Mouse (Mus musculus) embryonic facial prominence, embryonic 14.5 days (tissue): ENCODE measurements around the gene Mrps33. TPM values are rescaled to one million over a fixed set of nuclear protein-coding genes. Genes with fewer than 3 reads are reported as not detected.
A peak's percentile ranks its signal among the peaks of the same experiment; 100 is the strongest.

Experiments used
- ATAC-seq: fragments of 200-750 bp; cut with Nextera tagmentation; 2 replicates; pipeline ENCODE4 v1.8.0; 2017; ENCODE audit warnings: low read depth, moderate number of reproducible peaks, moderate TSS enrichment
- DNase-seq: peaks from one replicate; pipeline ENCODE4 v3.0.0-alpha.2; 2015; ENCODE audit warnings: low spot score
- H3K27ac ChIP-seq: fragments of 300-500 bp; sonication (generic); replicated peaks from 2 replicates; pipeline ENCODE4 v1.5.1; 2014; ENCODE audit warnings: low read depth, mild to moderate bottlenecking, low read length, moderate library complexity
- H3K27me3 ChIP-seq: fragments of 300-500 bp; sonication (generic); replicated peaks from 2 replicates; pipeline ENCODE4 v1.6.1; 2014; ENCODE audit warnings: low read length; ENCODE audit not compliant: control insufficient read depth, insufficient read depth
- H3K36me3 ChIP-seq: fragments of 300-500 bp; sonication (generic); 2 replicates; pipeline ENCODE4 v1.6.1; 2014; ENCODE audit warnings: low read length, mixed read lengths; ENCODE audit not compliant: control insufficient read depth, insufficient read depth
- H3K4me1 ChIP-seq: fragments of 300-500 bp; sonication (generic); 2 replicates; pipeline ENCODE4 v1.6.1; 2014; ENCODE audit warnings: antibody characterized with exemption, low read length; ENCODE audit not compliant: control insufficient read depth, insufficient read depth
- H3K4me2 ChIP-seq: fragments of 300-500 bp; sonication (generic); 2 replicates; pipeline ENCODE4 v1.6.1; 2014; ENCODE audit warnings: low read depth, mild to moderate bottlenecking, low read length, moderate library complexity, mixed read lengths
- H3K4me3 ChIP-seq: fragments of 300-500 bp; sonication (generic); 2 replicates; pipeline ENCODE4 v1.5.1; 2014; ENCODE audit warnings: low read depth, mild to moderate bottlenecking, low read length
- H3K9ac ChIP-seq: fragments of 300-500 bp; sonication (generic); 2 replicates; pipeline ENCODE4 v1.6.1; 2014; ENCODE audit warnings: low read depth, mild to moderate bottlenecking, low read length, moderate library complexity, mixed read lengths
- H3K9me3 ChIP-seq: fragments of 300-500 bp; sonication (generic); 2 replicates; pipeline ENCODE4 v1.6.1; 2016; ENCODE audit warnings: low read length; ENCODE audit not compliant: control insufficient read depth
- WGBS: fragments of 180-500 bp; shearing (Covaris S2); extraction: QIAGEN DNeasy Blood & Tissue Kit; methylation state at CpG from one replicate; pipeline ENCODE4 v1.1.7; 2014; 5-methylcytosine and 5-hydroxymethylcytosine counted together
- polyA plus RNA-seq: library from polyadenylated mRNA; unstranded; fragments of >200 nt; fragmentation: Nextera tagmentation; extraction: Ambion mirVana; gene quantifications from 2 replicates; pipeline ENCODE4 v1.2.1, GENCODE M21; 2014

Mrps33 gene
- polyA plus RNA-seq, 1 experiment from 2014 or later: 187 TPM

GRCm38 (mm10) chr6:39807050-39807560 is 3.7 kb downstream of the Mrps33 start:
- Histone ChIP-seq H3K27me3 (no peaks in the 10 kb centered on the region), H3K9me3 (no peaks in the 10 kb centered on the region), H3K36me3 (0 out of 2 replicates have a peak, but pooled peaks cover 6% of the 10 kb centered on the region), H3K4me2 (no peak overlapping the region), H3K4me3 (no peak overlapping the region), H3K27ac (no peak overlapping the region), H3K4me1 (no peaks in the 10 kb centered on the region), H3K9ac (no peak overlapping the region)
- 94% methylated on average over 7 of the region's 7 CpGs for WGBS
- DNase-seq (no peak), ATAC-seq (no peak)

GRCm38 (mm10) chr6:39806336-39806735 is 4.5 kb downstream of the Mrps33 start:
- H3K36me3 ChIP-seq: peaks cover 8% of the 10 kb centered on the region
- DNase-seq (no peak), ATAC-seq (no peak)
- no peaks in the 10 kb centered on the region for H3K4me1 ChIP-seq
- no peak overlapping the region for H3K4me3 ChIP-seq
- H3K9ac ChIP-seq: no peak overlapping the region
- no peaks in the 10 kb centered on the region for H3K27me3 ChIP-seq
- H3K9me3 ChIP-seq: no peaks in the 10 kb centered on the region
- H3K4me2 ChIP-seq: no peak overlapping the region
- H3K27ac ChIP-seq: no peak overlapping the region
- WGBS: 92% methylated on average over 7 of the region's 7 CpGs

GRCm38 (mm10) chr6:39805916-39806315 is 4.9 kb downstream of the Mrps33 start:
- 71% methylated on average over 3 of the region's 3 CpGs for WGBS
- ATAC-seq: no peak
- Histone ChIP-seq H3K27me3 (no peaks in the 10 kb centered on the region), H3K9me3 (no peaks in the 10 kb centered on the region), H3K36me3 (peaks cover 13% of the 10 kb centered on the region), H3K4me2 (no peak overlapping the region), H3K27ac (no peak overlapping the region), H3K4me3 (no peak overlapping the region), H3K4me1 (no peaks in the 10 kb centered on the region), H3K9ac (no peak overlapping the region)
- DNase-seq: peak; percentile 43

GRCm38 (mm10) chr6:39800977-39801376 is 9.8 kb downstream of the Mrps33 start:
- Histone ChIP-seq H3K4me3 (no peak overlapping the region), H3K4me1 (no peaks in the 10 kb centered on the region), H3K9me3 (no peaks in the 10 kb centered on the region), H3K4me2 (no peak overlapping the region), H3K27me3 (no peaks in the 10 kb centered on the region), H3K27ac (no peak overlapping the region), H3K36me3 (peaks cover 23% of the 10 kb centered on the region), H3K9ac (no peak overlapping the region)
- no peak for ATAC-seq
- WGBS: 94% methylated on average over 7 of the region's 7 CpGs
- no peak for DNase-seq

GRCm38 (mm10) chr6:39797076-39797475 is 13.7 kb downstream of the Mrps33 start:
- no peak for ATAC-seq

GRCm38 (mm10) chr6:39796150-39796549 is 14.6 kb downstream of the Mrps33 start:
- Histone ChIP-seq H3K27ac (no peak overlapping the region), H3K36me3 (peaks cover 12% of the 10 kb centered on the region), H3K9me3 (no peaks in the 10 kb centered on the region), H3K4me1 (no peaks in the 10 kb centered on the region), H3K4me2 (no peak overlapping the region), H3K27me3 (no peaks in the 10 kb centered on the region), H3K4me3 (no peak overlapping the region), H3K9ac (no peak overlapping the region)
- WGBS: 74% methylated on average over 1 of the region's 1 CpGs
- DNase-seq (no peak), ATAC-seq (no peak)

More at GRCm38 (mm10) chr6:39797076-39797475, 13.7 kb downstream of the Mrps33 start:
- peaks cover 16% of the 10 kb centered on the region for H3K36me3 ChIP-seq
- DNase-seq: no peak
- no peak overlapping the region for H3K4me2 ChIP-seq
- H3K27ac ChIP-seq: no peak overlapping the region
- H3K4me3 ChIP-seq: no peak overlapping the region
- H3K9me3 ChIP-seq: no peaks in the 10 kb centered on the region
- 63% methylated on average over 2 of the region's 2 CpGs for WGBS
- H3K27me3 ChIP-seq: no peaks in the 10 kb centered on the region
- no peaks in the 10 kb centered on the region for H3K4me1 ChIP-seq
- H3K9ac ChIP-seq: no peak overlapping the region

DNA sequence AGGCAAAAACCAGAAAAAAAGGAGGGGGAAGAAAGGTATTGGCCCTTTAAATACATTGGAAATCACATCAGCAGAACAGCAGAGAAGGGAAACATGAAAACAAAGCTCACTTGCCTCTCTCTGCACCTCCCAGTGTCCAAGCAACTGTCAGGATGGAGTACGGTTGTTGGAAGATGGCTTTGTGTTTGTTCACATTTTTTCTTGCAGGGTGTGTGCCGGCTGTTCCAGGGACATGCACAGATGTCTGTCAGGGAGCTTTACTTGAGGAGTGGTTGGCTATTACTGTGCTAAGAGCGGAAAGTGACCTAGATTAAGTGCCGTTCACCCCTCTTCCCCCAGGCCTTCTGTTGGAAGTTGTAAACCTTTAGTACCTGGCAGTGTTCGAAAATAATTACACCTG is 19.0 kb downstream of the Mrps33 start:
- Histone ChIP-seq H3K9ac (no peak overlapping the region), H3K4me1 (no peaks in the 10 kb centered on the region), H3K27me3 (no peaks in the 10 kb centered on the region), H3K4me3 (no peak overlapping the region), H3K36me3 (no peaks in the 10 kb centered on the region), H3K4me2 (no peak overlapping the region), H3K9me3 (no peaks in the 10 kb centered on the region), H3K27ac (no peak overlapping the region)
- ATAC-seq (peak; percentile 41; the same call in 1 of the 2 replicates), DNase-seq (peak; percentile 32)
- 45% methylated on average over 5 of the region's 5 CpGs for WGBS

DNA sequence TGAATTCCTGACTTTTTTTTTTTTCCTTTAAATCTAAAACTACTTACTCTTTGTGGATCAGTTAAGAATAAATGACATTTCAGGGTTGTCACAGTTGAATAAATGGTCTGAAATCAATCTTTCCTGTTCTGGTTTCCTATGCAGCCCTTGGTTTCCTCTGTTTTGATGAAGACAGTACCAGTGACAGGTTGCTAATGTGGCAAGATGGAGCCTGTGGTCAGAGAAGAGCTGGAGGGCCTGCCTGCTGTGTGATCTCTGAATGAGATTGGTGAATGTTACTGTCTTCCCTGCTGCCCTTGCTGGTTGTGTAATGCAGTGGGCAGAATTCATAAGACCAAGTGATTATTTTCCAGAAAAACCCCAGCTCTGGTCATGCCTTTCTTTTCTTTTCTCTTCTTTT is 22.4 kb downstream of the Mrps33 start:
- Histone ChIP-seq H3K4me1 (no peaks in the 10 kb centered on the region), H3K9ac (0 out of 2 replicates have a peak overlapping the region, but pooled peaks have one; percentile 5), H3K36me3 (no peaks in the 10 kb centered on the region), H3K4me2 (no peak overlapping the region), H3K9me3 (no peaks in the 10 kb centered on the region), H3K27ac (no peak overlapping the region), H3K27me3 (no peaks in the 10 kb centered on the region), H3K4me3 (no peak overlapping the region)
- DNase-seq (no peak), ATAC-seq (no peak)

GRCm38 (mm10) chr6:39787783-39788182 is 23.0 kb downstream of the Mrps33 start:
- H3K9ac ChIP-seq: no peak overlapping the region
- ATAC-seq (peak; percentile 31; the same call in 1 of the 2 replicates), DNase-seq (peak; percentile 41)
- no peak overlapping the region for H3K27ac ChIP-seq
- no peaks in the 10 kb centered on the region for H3K9me3 ChIP-seq
- no peak overlapping the region for H3K4me2 ChIP-seq
- H3K27me3 ChIP-seq: no peaks in the 10 kb centered on the region
- H3K4me1 ChIP-seq: no peaks in the 10 kb centered on the region
- no peak overlapping the region for H3K4me3 ChIP-seq
- 10% methylated on average over 9 of the region's 9 CpGs for WGBS
- H3K36me3 ChIP-seq: no peaks in the 10 kb centered on the region
